15 mouse cellular contexts compared by ENCODE assay signal in the genomic region with DNA sequence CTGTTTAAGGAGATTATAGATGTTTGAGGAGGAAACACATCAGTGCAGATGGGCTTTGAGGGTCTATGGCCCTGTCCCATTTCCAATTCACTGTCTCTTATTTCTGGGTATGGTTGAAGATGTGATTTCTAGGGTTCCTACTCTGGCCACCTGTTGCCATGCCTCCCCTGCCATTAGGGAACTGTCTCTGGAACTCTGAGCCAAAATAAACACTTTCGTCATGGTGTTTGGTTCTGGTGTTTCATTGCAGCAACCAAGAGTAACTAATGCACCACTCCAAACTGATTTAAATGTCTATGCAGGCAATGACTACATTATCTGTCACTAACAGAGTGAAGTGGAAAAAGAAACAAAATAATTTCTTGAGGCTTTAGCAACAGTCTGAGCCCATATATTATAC.
"Had no signal": no experiment of that assay in that cellular context is flagged by ENCODE, and none has a peak within 500 bp of the region (broad histone marks: within the 10 kb centered on the region; RNA-seq: fewer than 3 reads in every experiment).

No protein-coding gene starts in this region.

- DNase-seq: layer of hippocampus, adult 9-11 months; layer of hippocampus, postnatal 36 days; lung, embryonic 14.5 days; lung, postnatal 10 days; right cerebral cortex, postnatal 14 days; thymus, adult 2 months; thymus, postnatal 36 days had no signal

- H3K4me2 ChIP-seq: limb, embryonic 15.5 days; liver, embryonic 15.5 days; lung, embryonic 14.5 days; midbrain, embryonic 11.5 days; midbrain, embryonic 15.5 days; stomach, embryonic 15.5 days had no signal

- ATAC-seq: hindbrain, postnatal 0 days; midbrain, embryonic 15.5 days had no signal

- H3K9me3 ChIP-seq: limb, embryonic 15.5 days; liver, embryonic 15.5 days; megakaryocyte, embryonic 14.5 days; midbrain, embryonic 15.5 days; stomach, embryonic 15.5 days had no signal

- H3K4me3 ChIP-seq: limb, embryonic 15.5 days; liver, embryonic 15.5 days; megakaryocyte, embryonic 14.5 days; midbrain, embryonic 15.5 days; stomach, embryonic 15.5 days had no signal

- H3K4me1 ChIP-seq: limb, embryonic 15.5 days; liver, embryonic 15.5 days; midbrain, embryonic 15.5 days; stomach, embryonic 15.5 days had no signal

- H3K9ac ChIP-seq: limb, embryonic 15.5 days; liver, embryonic 15.5 days; lung, embryonic 14.5 days; midbrain, embryonic 15.5 days; stomach, embryonic 15.5 days had no signal

- H3K27ac ChIP-seq: hindbrain, postnatal 0 days; limb, embryonic 15.5 days; liver, embryonic 15.5 days; macrophage; midbrain, embryonic 15.5 days; stomach, embryonic 15.5 days had no signal

- H3K27me3 ChIP-seq: limb, embryonic 15.5 days; liver, embryonic 15.5 days; megakaryocyte, embryonic 14.5 days; midbrain, embryonic 15.5 days; stomach, embryonic 15.5 days had no signal

- H3K36me3 ChIP-seq: limb, embryonic 15.5 days; liver, embryonic 15.5 days; midbrain, embryonic 15.5 days; stomach, embryonic 15.5 days had no signal
